Mouse (Mus musculus) cerebellum, adult 2 months (tissue): ENCODE data around the gene Copb1.

Source experiments
- CTCF ChIP-seq: fragments of 200-500 bp; IDR thresholded peaks from 2 replicates; pipeline ENCODE4 v1.5.1; 2011; ENCODE audit warnings: low read depth, mild to moderate bottlenecking, control low read depth, low read length, moderate library complexity, borderline replicate concordance; ENCODE audit not compliant: insufficient read depth
- POLR2A ChIP-seq: fragments of 200-500 bp; IDR thresholded peaks from 2 replicates; pipeline ENCODE4 v1.6.1; 2011; ENCODE audit warnings: low read length, control low read depth, borderline replicate concordance; ENCODE audit not compliant: insufficient read depth

DNA sequence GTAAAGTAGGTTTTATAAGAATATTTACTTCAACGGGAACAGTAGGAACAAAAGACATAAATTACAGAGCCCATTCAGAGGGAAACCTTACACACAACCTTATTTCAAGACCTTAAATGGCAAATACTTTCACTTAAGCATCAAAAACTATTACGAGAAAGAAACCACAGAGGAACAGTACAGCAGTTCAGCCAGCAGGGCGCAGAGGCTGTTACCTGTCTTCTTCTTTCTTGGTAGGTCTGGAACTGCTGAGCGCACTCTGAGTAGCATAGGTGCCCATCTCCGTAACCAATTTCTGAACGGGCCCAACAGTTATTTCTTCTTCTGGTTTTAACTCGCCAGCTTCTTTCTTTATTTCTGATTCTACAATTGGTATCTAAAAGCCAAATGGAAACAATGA, 21.5 kb downstream of the Copb1 start:
- TF ChIP-seq CTCF (no peak), POLR2A (no peak)
